Mouse (Mus musculus) hindbrain, postnatal 0 days (tissue): ENCODE measurements around the gene Cdk19. TPM values are rescaled to one million over a fixed set of nuclear protein-coding genes. Genes with fewer than 3 reads are reported as not detected.

Experiments
- ATAC-seq: fragments of 200-750 bp; cut with Nextera tagmentation; 2 replicates; pipeline ENCODE4 v1.8.0; 2017; ENCODE audit warnings: mild to moderate bottlenecking, moderate TSS enrichment, moderate library complexity
- DNase-seq: peaks from one replicate; pipeline ENCODE4 v3.0.0-alpha.2; 2015; ENCODE audit warnings: low spot score
- H3K27ac ChIP-seq: fragments of 300-500 bp; sonication (generic); 2 replicates; pipeline ENCODE4 v1.5.1; 2014; ENCODE audit warnings: mild to moderate bottlenecking
- H3K27me3 ChIP-seq: fragments of 300-500 bp; sonication (generic); 2 replicates; pipeline ENCODE4 v1.6.1; 2014; ENCODE audit warnings: low read length, mixed read lengths; ENCODE audit not compliant: insufficient read depth
- H3K36me3 ChIP-seq: fragments of 300-500 bp; sonication (generic); 2 replicates; pipeline ENCODE4 v1.6.1; 2014; ENCODE audit warnings: low read length, mixed read lengths; ENCODE audit not compliant: insufficient read depth
- H3K4me1 ChIP-seq: fragments of 300-500 bp; sonication (generic); 2 replicates; pipeline ENCODE4 v1.6.1; 2014; ENCODE audit warnings: antibody characterized with exemption, low read length, mixed read lengths; ENCODE audit not compliant: insufficient read depth
- H3K4me2 ChIP-seq: fragments of 300-500 bp; sonication (generic); 2 replicates; pipeline ENCODE4 v1.6.1; 2014; ENCODE audit warnings: low read depth, mild to moderate bottlenecking, low read length, moderate library complexity, mixed read lengths
- H3K4me3 ChIP-seq: fragments of 300-500 bp; sonication (generic); 2 replicates; pipeline ENCODE4 v1.5.1; 2014; ENCODE audit warnings: low read length
- H3K9ac ChIP-seq: fragments of 300-500 bp; sonication (generic); replicated peaks from 2 replicates; pipeline ENCODE4 v1.6.1; 2014; ENCODE audit warnings: mild to moderate bottlenecking, low read length, moderate library complexity, mixed read lengths
- H3K9me3 ChIP-seq: fragments of 300-500 bp; sonication (generic); 2 replicates; pipeline ENCODE4 v1.6.1; 2016; ENCODE audit warnings: low read length, mixed read lengths
- CTCF ChIP-seq: IDR thresholded peaks from 2 replicates; pipeline ENCODE4 v1.5.1; 2016; ENCODE audit warnings: antibody characterized with exemption, control low read depth, low read depth
- WGBS: fragments of 180-500 bp; shearing (Covaris S2); extraction: QIAGEN DNeasy Blood & Tissue Kit; methylation state at CpG from one replicate; pipeline ENCODE4 v1.1.7; 2014; 5-methylcytosine and 5-hydroxymethylcytosine counted together
- polyA plus RNA-seq: library from polyadenylated mRNA; unstranded; fragments of >200 nt; fragmentation: Nextera tagmentation; extraction: Ambion mirVana; gene quantifications from 2 replicates; pipeline ENCODE4 v1.2.1, GENCODE M21; 2015
- total RNA-seq: library from RNA; depleted of rRNA; stranded (reverse); fragments of >200 nt; gene quantifications from 2 replicates; pipeline ENCODE4 v1.2.3, GENCODE M21; 2014

The Cdk19 gene
- total and polyA plus RNA-seq, 2 experiments from 2014 or later: 7.1 to 19.6 TPM

DNA sequence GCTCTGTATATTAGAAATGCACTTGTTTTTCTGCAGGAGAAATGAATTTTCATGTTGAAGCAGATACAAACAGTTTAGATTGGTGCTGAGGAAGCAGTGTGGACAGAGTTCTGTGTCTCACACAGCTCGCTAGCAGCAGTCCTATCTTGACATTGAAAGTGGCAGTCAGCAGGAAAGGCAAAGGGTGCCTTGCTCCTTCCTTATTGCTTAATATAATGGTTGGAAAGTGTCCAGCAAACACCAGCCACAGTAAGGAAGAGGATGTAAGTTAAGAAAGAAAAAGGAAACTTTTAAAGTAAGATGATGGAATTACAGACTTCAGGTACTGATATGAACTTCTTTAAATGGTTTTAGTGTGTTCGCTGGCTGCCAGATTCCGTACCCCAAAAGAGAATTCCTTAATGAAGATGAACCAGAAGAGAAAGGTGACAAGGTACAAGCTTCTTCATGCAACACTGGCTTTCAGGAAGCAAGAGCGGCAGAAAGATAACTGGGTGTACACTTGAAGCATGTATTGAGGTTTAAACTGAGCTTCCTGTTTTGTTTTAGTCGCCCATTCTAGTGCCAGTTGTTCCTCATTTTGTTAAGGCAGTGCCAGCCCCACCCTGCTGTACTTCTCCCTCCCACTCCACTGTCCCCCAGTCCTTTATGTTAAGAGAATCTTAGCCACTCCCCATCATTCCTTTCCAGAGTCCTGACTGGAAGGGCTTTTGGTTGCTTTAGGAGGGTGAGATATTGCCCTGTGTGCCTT, 137.3 kb downstream of the Cdk19 start:
- TF ChIP-seq CTCF: no peak
- 89% methylated on average over 5 of the region's 5 CpGs for WGBS
- peaks cover 13% of the 10 kb centered on the region; the same call in 1 of the 2 replicates for H3K36me3 ChIP-seq
- H3K4me3 ChIP-seq: no peak overlapping the region
- ATAC-seq (no peak), DNase-seq (no peak)
- no peak overlapping the region for H3K27ac ChIP-seq
- no peaks in the 10 kb centered on the region for H3K9me3 ChIP-seq
- H3K27me3 ChIP-seq: no peaks in the 10 kb centered on the region
- H3K9ac ChIP-seq: no peak overlapping the region
- no peak overlapping the region for H3K4me2 ChIP-seq
- H3K4me1 ChIP-seq: no peaks in the 10 kb centered on the region

DNA sequence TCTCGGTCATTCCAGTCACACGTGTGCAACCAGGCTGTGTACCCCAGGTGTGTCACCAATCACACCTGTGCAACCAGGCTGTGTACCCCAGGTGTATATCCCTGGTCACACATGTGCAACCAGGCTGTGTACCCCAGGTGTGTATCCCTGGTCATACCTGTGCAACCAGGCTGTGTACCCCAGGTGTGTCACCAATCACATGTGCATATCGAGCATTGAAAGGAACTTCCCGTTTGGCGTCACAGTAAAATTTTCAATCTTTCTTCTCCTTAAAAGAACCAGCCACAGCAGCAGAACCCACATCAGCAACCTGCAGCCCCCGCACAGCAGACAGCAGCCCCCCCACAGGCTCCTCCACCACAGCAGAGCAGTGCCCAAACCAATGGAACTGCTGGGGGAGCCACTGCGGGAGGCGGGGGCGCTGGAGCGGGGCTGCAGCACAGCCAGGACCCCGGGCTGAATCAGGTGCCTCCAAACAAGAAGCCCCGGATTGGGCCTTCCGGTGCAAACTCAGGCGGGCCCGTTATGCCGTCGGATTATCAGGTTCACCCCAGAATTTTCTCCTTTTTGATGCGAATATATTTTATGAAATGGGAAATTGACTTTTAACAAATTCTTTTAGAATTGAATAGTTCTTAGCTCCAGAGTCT, 138.2 kb downstream of the Cdk19 start:
- TF ChIP-seq CTCF: no peak
- peaks cover 13% of the 10 kb centered on the region; the same call in 1 of the 2 replicates for H3K36me3 ChIP-seq
- no peak overlapping the region for H3K4me3 ChIP-seq
- no peak overlapping the region for H3K4me2 ChIP-seq
- no peak for DNase-seq
- H3K9me3 ChIP-seq: no peaks in the 10 kb centered on the region
- WGBS: 94% methylated on average over 18 of the region's 18 CpGs
- no peak overlapping the region for H3K9ac ChIP-seq
- H3K27ac ChIP-seq: no peak overlapping the region
- ATAC-seq: no peak
- no peaks in the 10 kb centered on the region for H3K4me1 ChIP-seq
- H3K27me3 ChIP-seq: no peaks in the 10 kb centered on the region

DNA sequence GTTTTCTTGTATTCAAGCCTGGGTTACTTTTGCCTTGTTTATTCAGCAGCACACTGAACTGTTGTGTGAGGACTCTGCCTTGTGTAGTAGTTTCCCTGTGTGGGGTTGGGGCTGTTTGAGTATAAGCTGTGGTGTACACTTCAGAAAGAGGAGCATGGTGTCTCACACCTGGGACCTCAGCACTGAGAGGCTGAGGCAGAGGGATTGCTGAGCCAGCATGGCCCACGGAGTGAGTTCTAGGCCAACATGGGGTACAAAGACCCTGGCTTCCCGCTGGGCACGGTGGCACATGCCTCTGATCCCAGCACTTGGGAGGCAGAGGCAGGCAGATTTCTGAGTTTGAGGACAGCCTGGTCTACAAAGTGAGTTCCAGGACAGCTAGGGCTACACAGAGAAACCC, 139.3 kb downstream of the Cdk19 start:
- no peaks in the 10 kb centered on the region for H3K27me3 ChIP-seq
- no peak overlapping the region for H3K4me2 ChIP-seq
- no peak for ATAC-seq
- TF ChIP-seq CTCF: no peak
- no peaks in the 10 kb centered on the region for H3K9me3 ChIP-seq
- H3K27ac ChIP-seq: no peak overlapping the region
- no peak overlapping the region for H3K9ac ChIP-seq
- no peak overlapping the region for H3K4me3 ChIP-seq
- no peak for DNase-seq
- peaks cover 13% of the 10 kb centered on the region; the same call in 1 of the 2 replicates for H3K36me3 ChIP-seq
- H3K4me1 ChIP-seq: no peaks in the 10 kb centered on the region
- WGBS: 98% methylated on average over 3 of the region's 3 CpGs

DNA sequence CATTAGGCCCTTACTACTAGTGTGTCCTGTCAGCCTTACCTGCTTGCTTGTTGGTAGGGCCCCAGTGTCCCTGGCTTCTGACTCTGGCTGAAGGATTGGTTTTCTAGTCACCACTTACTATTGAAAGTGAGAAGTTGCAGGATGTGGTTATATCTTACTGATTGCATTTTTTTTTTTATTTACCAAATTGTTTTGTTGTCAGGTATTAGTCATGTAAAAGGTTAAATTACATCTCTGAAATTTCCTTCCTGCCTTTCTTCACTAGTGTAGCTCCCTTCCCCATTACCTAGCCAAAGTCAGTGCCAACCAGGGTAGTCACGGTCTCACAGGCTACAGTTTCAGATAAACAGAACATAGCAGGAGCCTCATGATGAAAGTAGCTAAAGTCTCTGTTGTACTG, 139.9 kb downstream of the Cdk19 start:
- TF ChIP-seq CTCF: no peak
- H3K9me3 ChIP-seq: no peaks in the 10 kb centered on the region
- no peak overlapping the region for H3K27ac ChIP-seq
- H3K9ac ChIP-seq: no peak overlapping the region
- ATAC-seq (no peak), DNase-seq (no peak)
- H3K4me2 ChIP-seq: no peak overlapping the region
- 85% methylated on average over 1 of the region's 1 CpGs for WGBS
- H3K4me3 ChIP-seq: no peak overlapping the region
- H3K27me3 ChIP-seq: no peaks in the 10 kb centered on the region
- peaks cover 13% of the 10 kb centered on the region; the same call in 1 of the 2 replicates for H3K36me3 ChIP-seq
- H3K4me1 ChIP-seq: no peaks in the 10 kb centered on the region

DNA sequence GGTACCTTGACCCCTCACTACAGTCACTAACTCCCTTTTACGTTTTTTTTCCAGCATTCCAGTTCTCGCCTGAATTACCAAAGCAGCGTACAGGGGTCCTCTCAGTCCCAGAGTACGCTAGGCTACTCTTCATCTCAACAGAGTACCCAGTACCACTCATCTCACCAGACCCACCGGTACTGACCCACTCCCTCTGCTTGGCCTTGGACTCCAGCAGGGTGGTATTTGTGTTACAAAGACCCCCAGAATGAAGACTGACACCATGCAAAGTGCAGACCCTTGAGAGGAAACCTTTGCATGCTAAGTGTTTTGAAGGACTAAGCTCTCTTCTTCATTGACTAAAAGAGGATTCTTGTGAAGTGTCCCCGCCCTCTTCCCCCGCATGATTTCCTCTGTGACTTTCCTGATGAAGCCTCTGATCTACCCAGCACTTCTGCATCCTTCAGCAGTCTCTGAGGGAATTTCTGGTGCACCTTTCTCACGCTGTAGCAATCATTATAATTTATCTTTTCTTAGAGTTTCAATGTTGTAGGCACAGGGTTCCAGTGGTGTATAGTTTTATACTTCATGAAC, 140.3 kb downstream of the Cdk19 start:
- Histone ChIP-seq H3K9ac (no peak overlapping the region), H3K27ac (no peak overlapping the region), H3K36me3 (peaks cover 13% of the 10 kb centered on the region; the same call in 1 of the 2 replicates), H3K4me3 (no peak overlapping the region), H3K4me2 (no peak overlapping the region), H3K4me1 (no peaks in the 10 kb centered on the region), H3K27me3 (no peaks in the 10 kb centered on the region), H3K9me3 (no peaks in the 10 kb centered on the region)
- ATAC-seq (no peak), DNase-seq (no peak)
- WGBS: 67% methylated on average over 8 of the region's 8 CpGs
- no peak for TF ChIP-seq CTCF

DNA sequence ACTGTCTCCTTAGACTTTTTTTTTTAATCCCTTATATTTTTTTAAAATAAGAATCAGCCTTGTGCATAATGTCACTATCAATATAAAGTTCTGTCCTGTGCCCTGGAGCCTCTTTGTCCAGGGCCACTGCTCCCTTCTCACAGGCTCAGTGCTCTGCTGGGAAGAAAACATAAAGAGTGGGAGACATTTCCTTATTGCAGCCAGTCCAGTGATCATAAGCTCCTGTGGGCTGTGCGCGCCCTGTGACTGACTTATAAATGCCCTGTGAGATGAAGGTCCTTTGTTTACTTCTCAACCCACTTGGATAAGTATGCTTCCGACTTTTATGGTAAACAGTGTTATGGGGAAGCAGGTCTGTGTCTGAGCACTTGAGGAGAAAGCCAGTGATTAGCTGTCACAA, 142.2 kb downstream of the Cdk19 start:
- no peak for TF ChIP-seq CTCF
- 91% methylated on average over 3 of the region's 3 CpGs for WGBS
- no peak overlapping the region for H3K9ac ChIP-seq

More for the DNA sequence above, 142.2 kb downstream of the Cdk19 start:
- Histone ChIP-seq H3K4me2 (no peak overlapping the region), H3K27me3 (no peaks in the 10 kb centered on the region), H3K36me3 (peaks cover 11% of the 10 kb centered on the region; the same call in 1 of the 2 replicates), H3K27ac (no peak overlapping the region), H3K9me3 (no peaks in the 10 kb centered on the region), H3K4me1 (no peaks in the 10 kb centered on the region), H3K4me3 (no peak overlapping the region)
- no peak for ATAC-seq
- DNase-seq: no peak
